Mouse (Mus musculus): ENCODE data around the gene Dnah12. TPM values are rescaled to one million over a fixed set of nuclear protein-coding genes. Genes with fewer than 3 reads are reported as not detected.

The Dnah12 gene
- polyA plus RNA-seq, 1 experiment from 2014 or later = 0.06 TPM

- Histone ChIP-seq H3K4me3 (no peak overlapping the region), H3K36me3 (no peaks in the 10 kb centered on the region), H3K4me1 (no peaks in the 10 kb centered on the region), H3K27me3 (replicated peaks) (no peaks in the 10 kb centered on the region), H3K27ac (no peak overlapping the region), H3K9ac (no peak overlapping the region), H3K4me2 (no peak overlapping the region), H3K9me3 (replicated peaks) (no peaks in the 10 kb centered on the region)
- 49% methylated on average over 4 of the region's 4 CpGs for WGBS (ENCODE audit: insufficient replicate concordance)
- ATAC-seq = no peak
Observed at GRCm38 (mm10) chr14:26816785-26817184, 123.7 kb downstream of the Dnah12 start.

DNA sequence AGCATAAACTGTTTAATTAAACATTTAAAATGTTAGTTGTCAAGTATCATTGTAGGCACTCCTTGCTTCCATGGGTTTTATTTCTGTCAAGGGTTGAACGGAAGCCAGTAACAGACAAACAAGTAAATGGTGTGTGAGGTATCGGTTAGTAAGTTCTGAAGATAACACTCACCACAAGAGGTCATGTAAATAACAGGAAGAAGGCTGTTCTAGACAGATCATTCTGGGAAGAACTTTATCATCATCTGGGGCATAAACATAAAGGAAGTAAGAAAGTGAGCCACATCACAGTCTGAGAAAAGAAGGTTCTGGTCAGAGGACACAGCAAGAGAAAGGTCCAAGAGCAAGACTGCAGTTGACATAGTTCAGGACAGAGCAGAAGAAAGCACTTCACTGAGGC is 132.9 kb downstream of the Dnah12 start:
- H3K4me2 ChIP-seq = no peak overlapping the region
- peak; percentile 52 for ATAC-seq

DNA sequence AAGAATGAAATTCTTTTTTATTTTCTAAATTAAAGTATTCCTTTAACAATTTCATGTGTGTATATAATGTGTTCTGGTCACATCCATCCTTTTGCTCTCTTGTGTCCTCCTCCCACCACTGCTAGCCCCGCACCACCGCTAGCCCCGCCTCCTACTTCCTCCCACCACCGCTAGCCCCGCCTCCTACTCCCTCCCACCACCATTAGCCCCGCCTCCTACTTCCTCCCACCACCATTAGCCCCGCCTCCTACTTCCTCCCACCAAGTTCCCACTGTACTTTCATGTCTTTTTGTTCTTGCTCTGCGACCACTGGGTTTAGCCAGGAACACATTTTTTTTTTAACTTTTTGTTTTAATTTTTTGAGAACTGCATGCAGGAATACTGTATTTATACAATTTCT is 160.0 kb downstream of the Dnah12 start:
- 45% methylated on average over 8 of the region's 8 CpGs for WGBS (ENCODE audit: insufficient replicate concordance)
- Histone ChIP-seq H3K27ac (no peak overlapping the region), H3K4me2 (no peak overlapping the region), H3K9ac (no peak overlapping the region), H3K9me3 (replicated peaks) (no peaks in the 10 kb centered on the region), H3K4me3 (no peak overlapping the region), H3K36me3 (no peaks in the 10 kb centered on the region), H3K4me1 (no peaks in the 10 kb centered on the region), H3K27me3 (replicated peaks) (no peaks in the 10 kb centered on the region)
- no peak for ATAC-seq

More for the DNA sequence above, 132.9 kb downstream of the Dnah12 start:
- no peak overlapping the region for H3K4me3 ChIP-seq
- 18% methylated on average over 2 of the region's 2 CpGs for WGBS (ENCODE audit: insufficient replicate concordance)
- no peaks in the 10 kb centered on the region for H3K27me3 ChIP-seq (replicated peaks)
- no peaks in the 10 kb centered on the region for H3K36me3 ChIP-seq
- H3K9me3 ChIP-seq (replicated peaks) = no peaks in the 10 kb centered on the region
- no peak overlapping the region for H3K9ac ChIP-seq
- no peak overlapping the region for H3K27ac ChIP-seq
- H3K4me1 ChIP-seq = peaks cover 10% of the 10 kb centered on the region; the same call in 1 of the 2 replicates

GRCm38 (mm10) chr14:26854066-26854465 is 161.0 kb downstream of the Dnah12 start:
- Histone ChIP-seq H3K9ac (no peak overlapping the region), H3K27me3 (replicated peaks) (no peaks in the 10 kb centered on the region), H3K9me3 (replicated peaks) (no peaks in the 10 kb centered on the region), H3K27ac (no peak overlapping the region), H3K4me2 (no peak overlapping the region), H3K36me3 (no peaks in the 10 kb centered on the region), H3K4me3 (no peak overlapping the region), H3K4me1 (no peaks in the 10 kb centered on the region)
- WGBS (ENCODE audit: insufficient replicate concordance) = 50% methylated on average over 2 of the region's 2 CpGs
- ATAC-seq = no peak

- Histone ChIP-seq H3K27ac (no peak overlapping the region), H3K4me2 (peak overlapping the region; percentile 32; the same call in 1 of the 2 replicates), H3K9ac (no peak overlapping the region), H3K27me3 (replicated peaks) (no peaks in the 10 kb centered on the region), H3K9me3 (replicated peaks) (no peaks in the 10 kb centered on the region), H3K36me3 (no peaks in the 10 kb centered on the region), H3K4me3 (no peak overlapping the region), H3K4me1 (no peaks in the 10 kb centered on the region)
- ATAC-seq = no peak
- WGBS (ENCODE audit: insufficient replicate concordance) = 35% methylated on average over 2 of the region's 2 CpGs
Observed at GRCm38 (mm10) chr14:26858364-26858763, 165.3 kb downstream of the Dnah12 start.

GRCm38 (mm10) chr14:26859024-26859423 is 165.9 kb downstream of the Dnah12 start:
- no peak for ATAC-seq
- Histone ChIP-seq H3K27ac (no peak overlapping the region), H3K4me2 (no peak overlapping the region), H3K9me3 (replicated peaks) (no peaks in the 10 kb centered on the region), H3K36me3 (no peaks in the 10 kb centered on the region), H3K27me3 (replicated peaks) (no peaks in the 10 kb centered on the region), H3K4me1 (no peaks in the 10 kb centered on the region), H3K9ac (no peak overlapping the region), H3K4me3 (no peak overlapping the region)
- 89% methylated on average over 3 of the region's 3 CpGs for WGBS (ENCODE audit: insufficient replicate concordance)

- WGBS (ENCODE audit: insufficient replicate concordance) = 61% methylated on average over 9 of the region's 9 CpGs
- no peaks in the 10 kb centered on the region for H3K4me1 ChIP-seq
- no peak for ATAC-seq
Observed at GRCm38 (mm10) chr14:26867356-26867755, 174.3 kb downstream of the Dnah12 start.

GRCm38 (mm10) chr14:26868299-26868698 is 175.2 kb downstream of the Dnah12 start:
- Histone ChIP-seq H3K4me2 (no peak overlapping the region), H3K4me1 (no peaks in the 10 kb centered on the region), H3K9ac (no peak overlapping the region), H3K4me3 (no peak overlapping the region), H3K36me3 (no peaks in the 10 kb centered on the region), H3K27me3 (replicated peaks) (no peaks in the 10 kb centered on the region), H3K27ac (no peak overlapping the region), H3K9me3 (replicated peaks) (no peaks in the 10 kb centered on the region)
- WGBS (ENCODE audit: insufficient replicate concordance) = 74% methylated on average over 5 of the region's 5 CpGs
- no peak for ATAC-seq

More at GRCm38 (mm10) chr14:26867356-26867755, 174.3 kb downstream of the Dnah12 start:
- Histone ChIP-seq H3K9ac (no peak overlapping the region), H3K4me2 (no peak overlapping the region), H3K9me3 (replicated peaks) (no peaks in the 10 kb centered on the region), H3K36me3 (no peaks in the 10 kb centered on the region), H3K4me3 (no peak overlapping the region), H3K27me3 (replicated peaks) (no peaks in the 10 kb centered on the region), H3K27ac (no peak overlapping the region)

- no peaks in the 10 kb centered on the region for H3K36me3 ChIP-seq
- no peaks in the 10 kb centered on the region for H3K9me3 ChIP-seq (replicated peaks)
- H3K4me2 ChIP-seq = no peak overlapping the region
- H3K27ac ChIP-seq = no peak overlapping the region
- H3K4me1 ChIP-seq = no peaks in the 10 kb centered on the region; the same call in 1 of the 2 replicates
- no peak for ATAC-seq
- H3K27me3 ChIP-seq (replicated peaks) = no peaks in the 10 kb centered on the region
- 24% methylated on average over 4 of the region's 4 CpGs for WGBS (ENCODE audit: insufficient replicate concordance)
- H3K4me3 ChIP-seq = no peak overlapping the region
- no peak overlapping the region for H3K9ac ChIP-seq
Observed at GRCm38 (mm10) chr14:26878756-26879155, 185.7 kb downstream of the Dnah12 start.

DNA sequence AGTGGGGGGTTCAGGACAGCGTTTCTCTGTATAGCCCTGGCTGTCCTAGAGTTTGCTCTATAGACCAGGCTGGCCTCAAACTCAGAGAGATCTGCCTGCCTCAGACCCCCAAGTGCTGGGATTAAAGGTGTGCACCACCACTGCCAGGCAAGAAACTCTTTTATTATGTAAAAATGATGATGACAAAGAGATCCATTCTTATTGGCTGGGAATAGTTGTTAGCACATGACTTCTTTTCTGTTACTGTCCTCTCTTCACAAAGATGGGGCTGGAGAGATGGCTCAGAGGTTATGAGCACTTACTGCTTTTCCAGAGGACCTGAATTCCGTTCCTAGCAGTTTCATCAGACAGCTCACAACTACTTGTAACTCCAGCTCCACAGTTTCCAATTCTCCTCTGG is 186.9 kb downstream of the Dnah12 start:
- WGBS (ENCODE audit: insufficient replicate concordance) = 55% methylated on average over 2 of the region's 2 CpGs
- no peaks in the 10 kb centered on the region for H3K9me3 ChIP-seq (replicated peaks)
- no peaks in the 10 kb centered on the region for H3K27me3 ChIP-seq (replicated peaks)
- no peak overlapping the region for H3K27ac ChIP-seq
- no peaks in the 10 kb centered on the region for H3K36me3 ChIP-seq
- no peak for ATAC-seq
- H3K4me3 ChIP-seq = no peak overlapping the region
- H3K4me1 ChIP-seq = no peaks in the 10 kb centered on the region; the same call in 1 of the 2 replicates
- no peak overlapping the region for H3K9ac ChIP-seq
- no peak overlapping the region for H3K4me2 ChIP-seq

GRCm38 (mm10) chr14:26881700-26882099 is 188.6 kb downstream of the Dnah12 start:
- H3K36me3 ChIP-seq = no peaks in the 10 kb centered on the region
- no peaks in the 10 kb centered on the region for H3K9me3 ChIP-seq (replicated peaks)
- H3K4me2 ChIP-seq = no peak overlapping the region
- no peak for ATAC-seq
- H3K27me3 ChIP-seq (replicated peaks) = no peaks in the 10 kb centered on the region
- H3K4me3 ChIP-seq = no peak overlapping the region
- H3K9ac ChIP-seq = no peak overlapping the region
- 44% methylated on average over 5 of the region's 5 CpGs for WGBS (ENCODE audit: insufficient replicate concordance)
- H3K27ac ChIP-seq = no peak overlapping the region
- H3K4me1 ChIP-seq = no peaks in the 10 kb centered on the region; the same call in 1 of the 2 replicates

GRCm38 (mm10) chr14:26887244-26887643 is 194.2 kb downstream of the Dnah12 start:
- H3K9me3 ChIP-seq (replicated peaks) = no peaks in the 10 kb centered on the region
- H3K4me3 ChIP-seq = no peak overlapping the region
- no peak overlapping the region for H3K4me2 ChIP-seq
- H3K9ac ChIP-seq = no peak overlapping the region
- ATAC-seq = no peak
- WGBS (ENCODE audit: insufficient replicate concordance) = 58% methylated on average over 3 of the region's 3 CpGs
- no peaks in the 10 kb centered on the region for H3K36me3 ChIP-seq
- no peaks in the 10 kb centered on the region for H3K27me3 ChIP-seq (replicated peaks)
- H3K4me1 ChIP-seq = peaks cover 6% of the 10 kb centered on the region; the same call in 1 of the 2 replicates
- H3K27ac ChIP-seq = no peak overlapping the region

DNA sequence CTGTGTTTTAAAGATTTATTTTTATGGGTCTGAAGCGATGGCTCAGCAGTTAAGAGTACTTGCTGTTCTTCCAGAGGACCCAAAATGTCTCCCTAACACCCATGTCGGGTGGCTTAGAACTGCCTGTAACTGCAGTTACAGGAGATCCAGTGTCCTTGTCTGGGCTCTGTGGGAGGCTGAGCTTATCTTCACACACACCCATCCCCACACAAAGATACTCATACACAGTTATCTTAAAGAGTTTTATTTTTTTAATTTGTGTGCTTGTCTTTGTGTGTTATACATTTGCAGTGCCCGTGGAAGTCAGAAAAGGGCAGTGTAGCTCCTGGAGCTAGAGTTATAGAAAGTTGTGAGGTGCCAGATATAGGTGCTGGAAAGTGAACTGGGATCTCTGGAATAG is 197.7 kb downstream of the Dnah12 start:
- H3K9me3 ChIP-seq (replicated peaks) = no peaks in the 10 kb centered on the region
- no peak overlapping the region for H3K4me2 ChIP-seq
- 51% methylated on average over 3 of the region's 3 CpGs for WGBS (ENCODE audit: insufficient replicate concordance)
- H3K36me3 ChIP-seq = no peaks in the 10 kb centered on the region
- H3K27ac ChIP-seq = no peak overlapping the region
- ATAC-seq = no peak; the same call in 1 of the 2 replicates
- no peak overlapping the region for H3K4me3 ChIP-seq
- peaks cover 6% of the 10 kb centered on the region; the same call in 1 of the 2 replicates for H3K4me1 ChIP-seq
- H3K9ac ChIP-seq = no peak overlapping the region
- H3K27me3 ChIP-seq (replicated peaks) = no peaks in the 10 kb centered on the region

Data from liver, embryonic 12.5 days (tissue).